Comparison of ENCODE assay signal across 21 mouse cellular contexts in the genomic region with DNA sequence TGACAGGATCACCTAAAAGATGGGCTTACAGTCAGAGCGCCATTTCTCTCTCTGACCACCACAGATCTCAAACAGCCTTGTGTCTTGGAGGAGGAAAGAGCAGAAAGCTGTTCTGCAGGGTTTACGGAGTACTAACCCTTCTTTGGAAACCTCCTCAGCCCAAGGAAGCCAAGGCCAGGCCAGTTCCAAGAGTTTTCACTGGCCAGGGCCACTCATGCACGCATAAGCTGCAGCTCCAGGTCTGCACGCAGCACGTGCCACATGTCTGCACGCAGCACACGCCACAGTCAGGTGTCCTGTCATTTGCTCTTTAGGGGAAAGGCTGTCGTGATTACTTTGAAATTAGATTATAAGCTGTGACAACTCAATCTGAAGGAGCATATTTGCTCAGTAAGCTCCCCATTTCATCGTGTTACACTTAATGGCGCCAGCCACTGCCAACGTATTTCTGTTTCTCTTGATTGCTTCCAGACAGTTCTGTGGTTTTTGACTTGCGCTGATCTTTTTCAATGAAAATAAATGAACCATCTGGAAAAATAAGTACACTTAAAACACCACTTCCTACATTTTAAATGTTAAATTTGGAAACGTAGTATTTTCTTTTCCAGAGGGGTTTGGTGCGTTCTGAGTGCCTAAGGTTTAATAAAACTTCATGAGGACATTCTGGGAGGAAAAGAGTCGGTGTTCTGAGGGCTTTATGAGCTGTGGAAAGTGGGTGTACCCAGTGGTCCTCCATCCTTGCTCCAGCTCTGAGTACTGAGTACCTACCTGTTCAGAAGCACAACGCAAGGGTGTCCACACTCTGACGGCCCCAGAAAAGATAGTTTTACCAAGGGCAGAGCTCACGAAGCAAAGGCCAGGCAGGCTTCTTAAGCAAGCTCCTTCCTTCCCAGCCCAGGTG.
DNase-seq lines count a peak whose midpoint lies in the region; ATAC-seq and TF ChIP-seq lines count a peak whose summit lies in the region.
"Had no signal": no experiment of that assay in that cellular context is flagged by ENCODE, and none has a peak within 500 bp of the region (broad histone marks: within the 10 kb centered on the region; RNA-seq: fewer than 3 reads in every experiment).

No protein-coding gene starts in this region.

- TF ChIP-seq POLR2A in spleen, adult 2 months (IDR thresholded peaks at IDR 0.05; ENCODE audit: low read depth, low read length) = no peak

- no peaks in the 10 kb centered on the region for H3K36me3 ChIP-seq in embryonic facial prominence, embryonic 11.5 days (replicated peaks; ENCODE audit: control insufficient read depth, insufficient read depth, low read depth, low read length)
- H3K36me3 ChIP-seq in embryonic facial prominence, embryonic 10.5 days (replicated peaks) = no peaks in the 10 kb centered on the region
- no peaks in the 10 kb centered on the region for H3K36me3 ChIP-seq in spleen, adult 2 months (ENCODE audit: control insufficient read depth, insufficient read depth, low read length)
- H3K36me3 ChIP-seq in limb, embryonic 12.5 days = no peaks in the 10 kb centered on the region
- H3K36me3 ChIP-seq in splenic B cell, adult 2 months (ENCODE audit: control insufficient read depth, insufficient read depth, low read length, poor library complexity, severe bottlenecking) = no peaks in the 10 kb centered on the region
- H3K36me3 ChIP-seq: forebrain, embryonic 10.5 days; heart, embryonic 10.5 days had no signal

- no peaks in the 10 kb centered on the region for H3K27me3 ChIP-seq in embryonic facial prominence, embryonic 11.5 days (ENCODE audit: control insufficient read depth, insufficient read depth, low read length)
- no peaks in the 10 kb centered on the region for H3K27me3 ChIP-seq in embryonic facial prominence, embryonic 10.5 days (replicated peaks; ENCODE audit: low read depth, poor library complexity, severe bottlenecking)
- no peaks in the 10 kb centered on the region for H3K27me3 ChIP-seq in spleen, adult 2 months (ENCODE audit: control insufficient read depth, insufficient read depth, low read length)
- peaks cover 6% of the 10 kb centered on the region; the same call in 1 of the 2 replicates for H3K27me3 ChIP-seq in limb, embryonic 12.5 days
- H3K27me3 ChIP-seq in splenic B cell, adult 2 months (ENCODE audit: control insufficient read depth, insufficient read depth, low read length, poor library complexity, severe bottlenecking) = no peaks in the 10 kb centered on the region

- peak; percentile 73 for DNase-seq in embryonic facial prominence, embryonic 11.5 days (ENCODE audit: low spot score)
- no peak for DNase-seq in embryonic facial prominence, embryonic 10.5 days (ENCODE audit: low spot score)
- no peak for DNase-seq in spleen, adult 2 months (ENCODE audit: low read depth in 1 of 2, low spot score in 2 of 2)
- no peak for DNase-seq in spleen, postnatal 10 days (ENCODE audit: low spot score in 2 of 2)
- DNase-seq in splenic B cell, adult 2 months (ENCODE audit: low read depth, low spot score) = peak; percentile 15
- DNase-seq in yolk sac, embryonic 10.5 days (ENCODE audit: low spot score) = no peak
- DNase-seq: adrenal gland, postnatal 14 days; cerebellum, adult 9-11 months; gastrocnemius, postnatal 36 days; kidney, adult 9 months; kidney, postnatal 14 days; right cerebral cortex, postnatal 25 days had no signal

- H3K4me1 ChIP-seq in embryonic facial prominence, embryonic 11.5 days (ENCODE audit: control insufficient read depth, insufficient read depth, low read length) = no peaks in the 10 kb centered on the region; the same call in 1 of the 2 replicates
- peaks cover 14% of the 10 kb centered on the region for H3K4me1 ChIP-seq in embryonic facial prominence, embryonic 10.5 days
- H3K4me1 ChIP-seq in spleen, adult 2 months (ENCODE audit: control insufficient read depth, insufficient read depth, insufficient read length) = peaks cover 15% of the 10 kb centered on the region; the same call in 1 of the 2 replicates
- peaks cover 32% of the 10 kb centered on the region for H3K4me1 ChIP-seq in limb, embryonic 12.5 days (replicated peaks)
- H3K4me1 ChIP-seq: forebrain, embryonic 10.5 days had no signal

- no peaks in the 10 kb centered on the region for H3K9me3 ChIP-seq in embryonic facial prominence, embryonic 11.5 days (replicated peaks; ENCODE audit: control insufficient read depth, low read length)
- H3K9me3 ChIP-seq in embryonic facial prominence, embryonic 10.5 days = no peaks in the 10 kb centered on the region
- no peaks in the 10 kb centered on the region for H3K9me3 ChIP-seq in limb, embryonic 12.5 days
- H3K9me3 ChIP-seq: forebrain, embryonic 10.5 days; heart, embryonic 10.5 days had no signal

- H3K4me3 ChIP-seq in embryonic facial prominence, embryonic 11.5 days (ENCODE audit: low read depth, low read length) = no peak overlapping the region
- H3K4me3 ChIP-seq in embryonic facial prominence, embryonic 10.5 days = no peak overlapping the region
- H3K4me3 ChIP-seq in spleen, adult 2 months (ENCODE audit: extremely low read depth, insufficient read depth, insufficient read length) = no peak overlapping the region
- no peak overlapping the region for H3K4me3 ChIP-seq in limb, embryonic 12.5 days (replicated peaks)
- H3K4me3 ChIP-seq: forebrain, embryonic 10.5 days; heart, embryonic 10.5 days had no signal

- no peak overlapping the region for H3K27ac ChIP-seq in embryonic facial prominence, embryonic 11.5 days (replicated peaks; ENCODE audit: low read depth, low read length)
- no peak overlapping the region for H3K27ac ChIP-seq in embryonic facial prominence, embryonic 10.5 days (replicated peaks)
- peak overlapping the region; percentile 79 for H3K27ac ChIP-seq in spleen, adult 2 months (ENCODE audit: insufficient read depth, low read length)
- peak overlapping the region; percentile 81 for H3K27ac ChIP-seq in limb, embryonic 12.5 days
- H3K27ac ChIP-seq: forebrain, embryonic 10.5 days; heart, embryonic 10.5 days; hindbrain, postnatal 0 days; macrophage had no signal

- H3K4me2 ChIP-seq in embryonic facial prominence, embryonic 11.5 days (ENCODE audit: low read depth, low read length) = no peak overlapping the region
- H3K4me2 ChIP-seq in limb, embryonic 12.5 days = peak overlapping the region; percentile 13; the same call in 1 of the 2 replicates

- ATAC-seq in embryonic facial prominence, embryonic 11.5 days (replicated peaks; ENCODE audit: insufficient number of reproducible peaks, low FRiP score, low TSS enrichment, low read depth) = no peak
- peak; percentile 63; the same call in 1 of the 2 replicates for ATAC-seq in limb, embryonic 12.5 days (ENCODE audit: insufficient number of reproducible peaks, insufficient read depth, low FRiP score, low TSS enrichment, low read depth)
- no peak for ATAC-seq in monocyte, adult 5-6 weeks (replicated peaks; ENCODE audit: insufficient number of reproducible peaks, low FRiP score, low TSS enrichment, poor library complexity, severe bottlenecking)
- ATAC-seq: forebrain, embryonic 16.5 days; hindbrain, postnatal 0 days; intestine, embryonic 16.5 days; midbrain, embryonic 16.5 days had no signal

- whole genome bisulfite sequencing in embryonic facial prominence, embryonic 11.5 days = 59% methylated on average over 18 of the region's 18 CpGs
- 73% methylated on average over 18 of the region's 18 CpGs for WGBS in embryonic facial prominence, embryonic 10.5 days
- WGBS in spleen, adult 2 months = 55% methylated on average over 18 of the region's 18 CpGs
- 42% methylated on average over 18 of the region's 18 CpGs for WGBS in limb, embryonic 12.5 days

- H3K9ac ChIP-seq in embryonic facial prominence, embryonic 11.5 days (replicated peaks; ENCODE audit: low read length) = no peak overlapping the region
- H3K9ac ChIP-seq in limb, embryonic 12.5 days (replicated peaks) = no peak overlapping the region

- no peak for TF ChIP-seq CTCF in spleen, adult 2 months (IDR thresholded peaks at IDR 0.05; ENCODE audit: extremely low read depth, insufficient read depth, insufficient read length, insufficient replicate concordance)

Comparison
In these comparisons a context has a peak if more than half of its experiments do, and no peak if none do; other contexts are left out.
1. DNase-seq: peak in embryonic facial prominence, embryonic 11.5 days (single experiment) and splenic B cell, adult 2 months (single experiment); none in embryonic facial prominence, embryonic 10.5 days (single experiment), spleen, adult 2 months (0 of 2), spleen, postnatal 10 days (0 of 2) and yolk sac, embryonic 10.5 days (single experiment).
2. H3K27ac ChIP-seq: peak in spleen, adult 2 months (single experiment) and limb, embryonic 12.5 days (single experiment); none in embryonic facial prominence, embryonic 11.5 days (single experiment) and embryonic facial prominence, embryonic 10.5 days (single experiment).